Mouse (Mus musculus): ENCODE measurements around the gene Cpeb4. TPM values are rescaled to one million over a fixed set of nuclear protein-coding genes. Genes with fewer than 3 reads are reported as not detected.

Cpeb4 gene
- 40.6 and 43.1 TPM in 2 replicates for polyA plus RNA-seq (2012; rRNA removed)

GRCm38 (mm10) chr11:31871911-31872310 lies at the start of gene Cpeb4:
Gene Cpeb4 (plus strand): TSS chr11:31872211.

GRCm38 (mm10) chr11:31965256-31966134 lies 93.5 kb downstream of the Cpeb4 start, which contains the start of gene 4930524B15Rik:
Gene 4930524B15Rik (plus strand): TSS chr11:31965592.

Other genes with a start within 250 kb of the Cpeb4 start
- 186 and 199 TPM in 2 replicates for gene Bod1, start 200.3 kb upstream of the Cpeb4 start, polyA plus RNA-seq (2012; rRNA removed)
- 0.36 and 0.39 TPM in 2 replicates for gene 4930524B15Rik, start 93.4 kb downstream of the Cpeb4 start, polyA plus RNA-seq (2012; rRNA removed)
- 1,279 and 1,368 TPM in 2 replicates for gene Nsg2, start 128.3 kb downstream of the Cpeb4 start, polyA plus RNA-seq (2012; rRNA removed)